Mouse (Mus musculus): Measurements from ENCODE around the gene Rbm7.
"Not testable (repeated sequence)": the region's sequence is repeated elsewhere in the genome, so short reads cannot be mapped to it uniquely, and the experiment has no call there.

Rbm7 gene

DNA sequence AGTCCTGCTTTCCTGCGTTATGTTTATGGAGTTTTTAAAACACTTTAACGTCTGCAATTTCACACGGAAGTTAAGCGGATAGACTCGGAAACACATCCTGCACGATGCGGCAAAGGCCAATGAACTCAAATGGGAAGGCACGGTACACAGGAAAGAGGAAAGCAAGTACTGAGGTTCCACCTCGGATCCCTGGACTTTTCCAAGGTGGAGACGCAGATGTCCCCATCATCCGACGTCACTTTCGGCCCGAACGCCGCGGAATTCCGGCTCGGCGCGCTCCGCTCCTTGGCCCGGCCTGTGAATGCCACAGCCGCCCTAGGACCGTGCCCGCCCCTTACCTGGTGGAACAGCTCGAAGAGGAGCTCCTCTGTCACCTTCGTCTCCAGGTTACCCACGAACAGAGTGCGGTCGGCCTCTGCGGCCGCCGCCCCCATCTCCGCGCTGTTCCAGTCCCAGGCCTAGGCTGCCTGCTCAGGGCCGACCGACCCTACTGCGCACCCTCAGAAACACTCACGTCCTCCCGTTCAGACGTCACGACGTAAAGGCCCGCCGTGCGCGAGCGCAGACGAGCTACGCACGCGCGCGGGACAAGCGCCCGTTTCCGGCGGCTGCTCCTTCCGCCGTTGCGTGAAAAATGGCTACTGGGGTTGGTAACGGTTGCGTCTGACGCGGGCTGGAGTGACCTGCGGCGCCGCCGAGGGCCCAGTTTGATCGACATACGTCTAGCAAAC, at the start of gene Rbm7, which contains the start of gene Gm5617:
Rbm7 (minus strand) TSS at position 483 of the 731 bp plus-strand sequence.
Gm5617 (plus strand) TSS at position 626 of the 731 bp plus-strand sequence.
- DNase-seq: peak; percentile 96

DNA sequence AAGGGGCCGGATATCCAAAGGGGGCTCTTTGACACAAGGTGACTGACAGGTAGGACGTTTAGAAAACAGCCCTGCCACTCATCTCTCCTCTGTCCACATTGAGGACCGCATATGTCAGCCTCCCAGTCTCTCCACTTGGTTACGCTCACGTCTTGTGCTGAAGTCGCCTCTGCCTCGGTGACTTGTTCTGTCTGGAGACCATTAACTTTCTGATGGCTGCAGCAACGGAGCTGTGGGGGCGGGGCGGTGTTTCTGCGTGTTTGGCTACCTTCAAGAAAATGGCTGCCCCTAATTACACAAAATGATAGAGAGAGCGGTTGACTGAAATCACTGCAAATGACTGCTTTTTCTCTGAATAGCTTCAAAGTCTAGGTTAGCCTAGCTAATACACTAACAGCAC, 43.6 kb upstream of the Rbm7 start:
- DNase-seq: no peak

GRCm38 (mm10) chr9:48538044-48538645, 43.0 kb upstream of the Rbm7 start:
- DNase-seq: no peak

DNA sequence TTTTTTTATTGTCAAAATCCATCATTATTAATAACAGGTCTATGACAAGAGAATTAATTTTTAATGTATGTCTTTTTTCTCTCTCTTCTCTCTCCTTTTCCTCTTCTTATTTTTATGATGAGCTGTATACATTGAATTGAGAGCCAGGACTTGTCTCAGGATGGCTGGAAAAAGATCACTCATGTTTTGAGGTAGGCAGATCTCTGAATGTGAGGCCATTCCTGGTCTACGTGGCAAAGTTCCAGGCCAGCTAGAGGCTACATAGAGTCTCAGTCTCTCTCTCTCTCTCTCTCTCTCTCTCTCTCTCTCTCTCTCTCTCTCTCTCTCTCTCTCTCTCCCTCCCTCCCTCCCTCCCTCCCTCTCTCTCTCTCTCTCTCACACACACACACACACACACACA, 42.5 kb upstream of the Rbm7 start:
- not testable (repeated sequence) for DNase-seq

DNA sequence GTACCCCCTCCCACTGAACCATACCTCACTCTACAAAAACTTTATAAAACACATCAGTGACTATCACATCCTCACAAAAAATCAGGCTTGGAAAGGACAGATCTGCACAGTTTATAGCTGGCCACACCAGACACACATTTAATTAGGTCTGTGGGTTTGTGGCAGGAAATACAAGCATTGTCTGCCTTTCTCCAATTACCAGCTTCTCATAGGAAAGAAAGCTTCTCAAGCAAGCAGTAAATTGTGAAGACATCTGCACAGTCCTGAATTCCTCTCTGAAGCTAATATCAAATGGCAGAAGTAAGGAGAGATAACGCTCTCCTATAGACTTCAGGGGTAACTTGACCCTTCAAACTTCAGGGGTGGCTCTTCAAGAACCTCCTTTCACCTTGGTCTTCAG, 41.3 kb upstream of the Rbm7 start:
- no peak for DNase-seq

DNA sequence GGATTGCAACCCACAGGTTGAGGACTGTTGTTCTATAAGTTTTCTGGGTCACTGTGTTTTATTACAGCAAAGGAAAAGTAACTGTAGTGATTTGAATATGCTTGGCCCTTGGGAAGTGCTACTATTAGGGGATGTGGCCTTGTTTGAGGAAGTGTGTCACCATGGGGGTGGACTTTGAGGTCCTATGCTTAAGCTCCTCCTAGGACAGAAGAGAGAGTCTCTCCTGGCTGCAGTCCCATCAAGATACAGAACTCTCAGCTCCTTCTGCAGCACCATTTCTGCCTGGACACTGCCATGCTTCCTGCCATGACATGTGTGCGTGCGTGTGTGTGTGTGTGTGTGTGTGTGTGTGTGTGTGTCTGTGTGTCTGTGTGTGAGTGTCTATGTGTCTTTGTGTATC, 37.6 kb upstream of the Rbm7 start:
- no peak for DNase-seq

GRCm38 (mm10) chr9:48532203-48532602, 37.1 kb upstream of the Rbm7 start:
- no peak for DNase-seq

GRCm38 (mm10) chr9:48531294-48531693, 36.2 kb upstream of the Rbm7 start:
- DNase-seq: no peak

- no peak for DNase-seq
Measured at GRCm38 (mm10) chr9:48526520-48526919, 31.4 kb upstream of the Rbm7 start.

GRCm38 (mm10) chr9:48525566-48525965, 30.5 kb upstream of the Rbm7 start:
- DNase-seq: no peak

DNA sequence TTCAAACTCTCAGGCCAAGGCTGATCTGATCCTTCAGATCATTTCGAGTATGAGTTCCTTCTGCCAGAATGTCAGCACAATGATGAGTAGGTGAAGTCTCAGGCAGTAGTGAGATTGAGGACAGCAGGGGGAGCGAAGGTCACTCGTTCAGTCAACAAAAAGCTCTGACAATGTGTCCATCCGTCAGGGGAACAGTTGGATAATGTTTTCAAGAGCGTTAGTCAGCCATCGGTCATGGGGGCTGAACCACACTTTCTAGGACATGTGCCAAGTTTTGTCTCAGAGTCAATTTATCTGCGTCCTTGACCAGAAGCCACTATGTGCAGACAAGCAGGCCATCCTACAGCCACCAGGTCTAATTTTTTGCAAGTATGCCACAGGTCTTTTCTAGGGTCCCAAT, 25.3 kb upstream of the Rbm7 start:
- not testable (repeated sequence) for DNase-seq

GRCm38 (mm10) chr9:48517372-48518130, 22.5 kb upstream of the Rbm7 start:
- DNase-seq: no peak

GRCm38 (mm10) chr9:48516615-48517371, 21.7 kb upstream of the Rbm7 start:
- DNase-seq: no peak

DNA sequence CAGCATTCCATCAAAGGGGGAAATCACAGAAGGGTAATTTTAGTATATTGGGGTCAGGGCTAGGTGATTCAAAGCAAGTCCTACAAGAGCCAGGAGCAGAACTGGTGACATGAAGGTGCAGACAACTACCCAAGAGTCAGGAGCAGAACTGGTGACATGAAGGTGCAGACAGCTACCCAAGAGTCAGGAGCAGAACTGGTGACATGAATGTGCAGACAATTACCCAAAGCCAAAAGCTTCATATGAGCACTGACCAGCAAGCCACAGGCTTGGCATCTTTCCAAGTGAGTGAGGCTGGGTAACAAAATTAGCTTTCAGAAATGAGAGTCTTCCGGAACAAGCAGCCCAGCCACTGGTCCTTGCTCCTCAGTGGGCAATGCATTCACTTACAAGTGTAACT, 20.2 kb upstream of the Rbm7 start:
- no peak for DNase-seq

DNA sequence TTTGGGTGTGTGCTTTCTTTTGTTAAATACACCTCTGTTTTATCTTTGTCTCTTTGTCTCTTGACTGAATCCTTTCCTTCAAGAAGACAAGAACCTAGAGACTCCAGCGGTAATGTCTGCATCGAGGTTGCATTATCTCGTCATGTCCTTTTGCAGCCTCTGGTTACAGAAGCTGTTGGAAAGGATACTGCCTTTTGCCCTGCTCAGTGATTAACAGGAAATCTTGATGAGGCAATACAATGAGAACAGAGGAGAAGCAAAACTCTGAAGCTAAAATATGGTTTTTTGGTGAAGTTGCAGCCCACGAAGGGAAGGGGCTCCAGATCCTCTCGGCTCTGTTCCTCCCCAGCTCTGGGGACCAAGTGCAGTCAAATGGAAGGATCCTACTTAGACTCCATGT, 15.0 kb upstream of the Rbm7 start:
- DNase-seq: no peak

- no peak for DNase-seq
Measured at GRCm38 (mm10) chr9:48504741-48505365, 9.8 kb upstream of the Rbm7 start.

- DNase-seq: no peak
Measured at GRCm38 (mm10) chr9:48503001-48503400, 7.9 kb upstream of the Rbm7 start.

DNA sequence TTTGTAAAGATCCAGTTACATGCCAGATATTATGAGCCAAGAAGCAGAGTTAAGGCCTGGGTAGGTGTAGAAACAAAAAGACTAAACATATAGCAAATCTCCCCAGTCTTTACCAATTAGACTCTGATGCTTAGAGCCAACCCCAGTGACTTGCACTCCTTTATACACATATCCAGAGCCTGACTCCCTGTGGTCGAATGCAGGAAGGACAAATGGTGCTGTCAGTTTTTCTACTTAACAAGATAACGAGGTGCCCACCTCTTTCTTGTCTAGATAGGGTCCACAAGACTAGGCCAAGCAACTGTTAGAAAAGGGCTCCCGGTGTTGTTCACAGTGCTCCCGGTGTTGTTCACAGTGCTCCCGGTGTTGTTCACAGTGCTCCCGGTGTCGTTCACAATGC, 6.1 kb upstream of the Rbm7 start:
- no peak for DNase-seq

DNA sequence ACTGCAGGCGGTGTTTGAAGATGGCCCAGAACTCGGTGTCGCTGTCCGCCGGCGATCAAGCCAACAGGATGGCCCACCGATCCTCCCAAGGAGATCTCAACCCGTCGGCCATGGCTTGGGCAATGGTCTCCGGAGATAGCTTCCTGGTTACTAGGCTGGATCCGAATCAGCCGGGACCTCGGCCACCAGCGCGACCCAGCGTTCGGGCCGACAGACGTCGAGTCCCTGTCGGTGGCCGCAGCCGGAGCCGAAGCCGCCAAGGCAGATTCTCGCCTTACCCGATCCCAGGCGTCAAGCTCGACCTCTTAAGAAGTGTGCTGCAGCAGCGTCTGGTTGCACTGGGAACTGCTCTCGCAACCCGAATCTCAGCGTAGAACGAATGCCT, 441 bp upstream of the Rbm7 start:
- DNase-seq: no peak

- DNase-seq: peak; percentile 15
Measured at GRCm38 (mm10) chr9:48481214-48482134, 13.6 kb downstream of the Rbm7 start.

DNA sequence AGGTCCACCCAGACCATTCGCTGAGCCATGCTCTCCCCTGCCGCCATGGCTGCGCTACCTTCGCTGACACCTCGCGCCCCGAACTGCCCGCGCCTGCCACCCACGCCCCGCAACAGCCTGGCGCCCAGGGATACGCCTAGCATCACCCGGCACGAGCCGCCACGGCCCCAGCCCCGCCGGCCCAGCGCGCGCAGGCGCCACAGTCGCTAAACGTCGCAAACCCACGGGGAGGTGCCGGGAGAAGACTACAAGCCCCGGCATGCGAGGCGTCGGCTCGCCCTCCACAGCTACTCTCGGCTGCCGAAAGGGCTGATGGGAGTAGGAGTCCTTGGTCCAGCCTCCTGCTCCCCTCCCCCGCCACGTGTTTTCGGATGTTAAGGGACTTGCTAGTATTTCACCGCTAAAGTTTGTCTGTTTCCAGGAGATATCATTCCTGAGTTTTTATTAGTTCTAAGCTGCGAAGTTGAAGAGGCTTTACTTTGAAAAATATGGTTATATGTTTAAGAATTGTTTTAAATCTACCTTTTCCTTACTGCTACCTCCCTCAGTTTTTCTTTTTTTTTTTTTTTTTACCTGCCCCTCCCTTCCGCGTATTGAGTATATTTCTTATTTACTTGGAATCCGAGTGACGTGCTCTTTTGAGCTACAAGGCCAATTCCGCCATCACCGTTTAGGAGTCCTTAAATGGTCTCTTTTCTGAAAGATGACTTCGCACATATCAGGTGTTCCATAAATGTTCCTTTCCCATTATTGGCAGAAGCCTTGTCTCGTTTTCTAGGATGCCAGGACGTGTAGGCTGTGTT, 14.5 kb downstream of the Rbm7 start, which contains the start of gene Rexo2:
Rexo2 (minus strand) TSS at position 213 of the 803 bp plus-strand sequence.
- DNase-seq: peak; percentile 95

Data from cerebellum, adult 9-11 months (tissue).